Mouse (Mus musculus) hindbrain, embryonic 14.5 days (tissue): ENCODE measurements around the gene Cwc22. TPM values are rescaled to one million over a fixed set of nuclear protein-coding genes. Genes with fewer than 3 reads are reported as not detected.

ENCODE experiments used
- ATAC-seq: fragments of 200-750 bp; cut with Nextera tagmentation; 2 replicates; pipeline ENCODE4 v1.8.0; 2017; ENCODE audit warnings: moderate number of reproducible peaks, mild to moderate bottlenecking, moderate TSS enrichment, moderate library complexity; ENCODE audit not compliant: low FRiP score
- DNase-seq: peaks from one replicate; pipeline ENCODE4 v3.0.0-alpha.2; 2015; ENCODE audit warnings: low spot score
- H3K27ac ChIP-seq: fragments of 300-500 bp; sonication (generic); 2 replicates; pipeline ENCODE4 v1.5.1; 2014; ENCODE audit warnings: mild to moderate bottlenecking, moderate library complexity
- H3K27me3 ChIP-seq: fragments of 300-500 bp; sonication (generic); 2 replicates; pipeline ENCODE4 v1.6.1; 2014; ENCODE audit warnings: mild to moderate bottlenecking, low read length, mixed read lengths; ENCODE audit not compliant: control insufficient read depth, insufficient read depth
- H3K36me3 ChIP-seq: fragments of 300-500 bp; sonication (generic); replicated peaks from 2 replicates; pipeline ENCODE4 v1.6.1; 2014; ENCODE audit not compliant: control insufficient read depth, insufficient read depth
- H3K4me1 ChIP-seq: fragments of 300-500 bp; sonication (generic); replicated peaks from 2 replicates; pipeline ENCODE4 v1.6.1; 2014; ENCODE audit warnings: antibody characterized with exemption, low read length, mixed read lengths; ENCODE audit not compliant: control insufficient read depth, insufficient read depth
- H3K4me2 ChIP-seq: fragments of 300-500 bp; sonication (generic); replicated peaks from 2 replicates; pipeline ENCODE4 v1.6.1; 2014; ENCODE audit warnings: mild to moderate bottlenecking, moderate library complexity
- H3K4me3 ChIP-seq: fragments of 300-500 bp; sonication (generic); replicated peaks from 2 replicates; pipeline ENCODE4 v1.5.1; 2014; ENCODE audit warnings: mild to moderate bottlenecking, low read length
- H3K9ac ChIP-seq: fragments of 300-500 bp; sonication (generic); 2 replicates; pipeline ENCODE4 v1.6.1; 2014
- H3K9me3 ChIP-seq: fragments of 300-500 bp; sonication (generic); 2 replicates; pipeline ENCODE4 v1.6.1; 2016; ENCODE audit warnings: low read length; ENCODE audit not compliant: control insufficient read depth
- WGBS: fragments of 180-500 bp; shearing (Covaris S2); extraction: QIAGEN DNeasy Blood & Tissue Kit; methylation state at CpG from one replicate; pipeline ENCODE4 v1.1.7; 2014; 5-methylcytosine and 5-hydroxymethylcytosine counted together
- polyA plus RNA-seq: library from polyadenylated mRNA; unstranded; fragments of >200 nt; fragmentation: Nextera tagmentation; extraction: Ambion mirVana; gene quantifications from 2 replicates; pipeline ENCODE4 v1.2.1, GENCODE M21; 2014

Cwc22 gene
- polyA plus RNA-seq, 1 experiment from 2014 or later = 19.8 TPM

DNA sequence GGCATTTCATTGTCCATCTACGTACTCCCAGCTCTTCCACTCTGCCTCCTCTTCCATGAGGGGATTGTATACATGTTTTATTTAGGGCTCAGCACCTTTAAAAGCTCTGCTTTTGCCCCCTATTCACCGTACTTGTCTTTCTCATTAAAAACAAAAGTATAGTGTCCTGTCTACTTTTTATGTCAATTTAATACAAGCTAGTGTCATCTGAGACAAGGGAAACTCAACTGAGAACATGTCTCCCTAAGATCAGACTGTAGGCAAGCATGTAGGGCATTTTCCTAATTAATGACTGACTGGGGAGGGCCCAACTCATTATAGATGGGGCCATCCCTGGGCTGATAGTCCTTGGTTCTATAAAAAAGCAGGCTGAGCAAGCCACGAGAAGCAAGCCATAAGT lies 8.4 kb downstream of the Cwc22 start:
- ATAC-seq (no peak), DNase-seq (no peak)
- no peak overlapping the region for H3K9ac ChIP-seq
- no peak overlapping the region for H3K4me2 ChIP-seq
- H3K4me1 ChIP-seq = no peaks in the 10 kb centered on the region
- no peak overlapping the region for H3K27ac ChIP-seq
- WGBS = 94% methylated on average over 3 of the region's 3 CpGs
- H3K27me3 ChIP-seq = no peaks in the 10 kb centered on the region
- H3K9me3 ChIP-seq = no peaks in the 10 kb centered on the region
- H3K4me3 ChIP-seq = no peak overlapping the region
- H3K36me3 ChIP-seq = peaks cover 25% of the 10 kb centered on the region

GRCm38 (mm10) chr2:77934138-77934537 lies 12.0 kb downstream of the Cwc22 start:
- no peak overlapping the region for H3K9ac ChIP-seq
- no peak overlapping the region for H3K4me2 ChIP-seq
- H3K27me3 ChIP-seq = no peaks in the 10 kb centered on the region
- DNase-seq (no peak), ATAC-seq (no peak)
- no peak overlapping the region for H3K4me3 ChIP-seq
- peaks cover 58% of the 10 kb centered on the region for H3K36me3 ChIP-seq
- no peak overlapping the region for H3K27ac ChIP-seq
- H3K4me1 ChIP-seq = no peaks in the 10 kb centered on the region
- no peaks in the 10 kb centered on the region for H3K9me3 ChIP-seq
- WGBS = 90% methylated on average over 4 of the region's 4 CpGs

- WGBS = 67% methylated on average over 2 of the region's 2 CpGs
- ATAC-seq (no peak), DNase-seq (no peak)
- no peak overlapping the region for H3K9ac ChIP-seq
- H3K4me1 ChIP-seq = no peaks in the 10 kb centered on the region
- peaks cover 63% of the 10 kb centered on the region for H3K36me3 ChIP-seq
- no peaks in the 10 kb centered on the region for H3K27me3 ChIP-seq
- H3K4me2 ChIP-seq = no peak overlapping the region
- H3K4me3 ChIP-seq = no peak overlapping the region
- no peaks in the 10 kb centered on the region for H3K9me3 ChIP-seq
- no peak overlapping the region for H3K27ac ChIP-seq
Observed at GRCm38 (mm10) chr2:77933630-77934029, 12.5 kb downstream of the Cwc22 start.

- Histone ChIP-seq H3K36me3 (peaks cover 80% of the 10 kb centered on the region), H3K9ac (no peak overlapping the region), H3K4me1 (no peaks in the 10 kb centered on the region), H3K9me3 (no peaks in the 10 kb centered on the region), H3K4me2 (no peak overlapping the region), H3K4me3 (no peak overlapping the region), H3K27me3 (no peaks in the 10 kb centered on the region), H3K27ac (no peak overlapping the region)
- WGBS = 95% methylated on average over 1 of the region's 1 CpGs
- ATAC-seq = no peak
- no peak for DNase-seq
Observed at GRCm38 (mm10) chr2:77931958-77932357, 14.2 kb downstream of the Cwc22 start.

DNA sequence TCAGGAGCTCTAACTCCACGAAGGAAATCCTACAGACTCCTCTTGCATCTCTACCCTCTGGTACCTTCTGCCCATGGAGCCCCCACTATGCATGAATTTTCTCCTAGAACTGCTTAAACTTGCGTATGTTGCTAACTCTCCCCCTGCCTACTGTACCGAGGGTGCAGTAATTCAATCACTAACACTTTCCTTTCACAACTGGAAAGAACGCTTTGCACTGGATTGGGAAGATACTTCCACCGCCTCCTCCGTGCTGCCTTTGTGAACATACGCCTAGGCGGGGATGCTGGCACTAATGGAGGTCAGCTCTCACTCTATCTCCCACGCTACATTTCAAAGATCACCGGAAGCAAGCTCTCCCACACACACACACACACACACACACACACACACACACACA lies 17.8 kb downstream of the Cwc22 start:
- no peak overlapping the region for H3K9ac ChIP-seq
- no peak overlapping the region for H3K4me3 ChIP-seq
- H3K27me3 ChIP-seq = no peaks in the 10 kb centered on the region
- WGBS = 96% methylated on average over 10 of the region's 10 CpGs
- DNase-seq (no peak), ATAC-seq (no peak)
- no peaks in the 10 kb centered on the region for H3K9me3 ChIP-seq
- H3K4me1 ChIP-seq = no peaks in the 10 kb centered on the region
- H3K36me3 ChIP-seq = peaks cover 83% of the 10 kb centered on the region
- H3K4me2 ChIP-seq = no peak overlapping the region
- no peak overlapping the region for H3K27ac ChIP-seq

GRCm38 (mm10) chr2:77926468-77926867 lies 19.7 kb downstream of the Cwc22 start:
- no peak overlapping the region for H3K27ac ChIP-seq
- H3K27me3 ChIP-seq = no peaks in the 10 kb centered on the region
- ATAC-seq (no peak), DNase-seq (no peak)
- H3K9ac ChIP-seq = no peak overlapping the region
- no peaks in the 10 kb centered on the region for H3K9me3 ChIP-seq
- no peaks in the 10 kb centered on the region for H3K4me1 ChIP-seq
- peaks cover 74% of the 10 kb centered on the region for H3K36me3 ChIP-seq
- WGBS = 89% methylated on average over 7 of the region's 7 CpGs
- no peak overlapping the region for H3K4me2 ChIP-seq
- no peak overlapping the region for H3K4me3 ChIP-seq

DNA sequence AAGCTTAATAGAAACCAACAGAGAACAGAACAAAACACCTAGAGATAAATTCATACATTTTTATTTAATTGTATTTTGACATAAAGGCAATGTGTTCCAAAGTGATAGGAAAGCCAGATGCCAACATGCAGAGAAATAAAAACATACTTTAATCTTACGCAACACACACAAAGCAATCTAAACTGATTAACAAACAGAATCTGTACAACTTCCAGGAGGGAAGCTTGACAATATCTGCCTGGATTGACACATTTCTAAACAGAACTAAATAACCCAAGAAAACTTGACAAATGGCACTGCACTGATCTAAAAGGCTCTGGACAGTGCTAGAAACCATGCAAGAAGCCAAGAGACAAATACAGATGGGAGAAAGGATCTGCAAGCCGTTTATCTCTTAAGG lies 20.2 kb downstream of the Cwc22 start:
- Histone ChIP-seq H3K4me3 (no peak overlapping the region), H3K4me1 (no peaks in the 10 kb centered on the region), H3K36me3 (peaks cover 73% of the 10 kb centered on the region), H3K27me3 (no peaks in the 10 kb centered on the region), H3K9me3 (no peaks in the 10 kb centered on the region), H3K4me2 (no peak overlapping the region), H3K27ac (no peak overlapping the region), H3K9ac (no peak overlapping the region)
- no peak for DNase-seq
- 97% methylated on average over 2 of the region's 2 CpGs for WGBS
- ATAC-seq = no peak

DNA sequence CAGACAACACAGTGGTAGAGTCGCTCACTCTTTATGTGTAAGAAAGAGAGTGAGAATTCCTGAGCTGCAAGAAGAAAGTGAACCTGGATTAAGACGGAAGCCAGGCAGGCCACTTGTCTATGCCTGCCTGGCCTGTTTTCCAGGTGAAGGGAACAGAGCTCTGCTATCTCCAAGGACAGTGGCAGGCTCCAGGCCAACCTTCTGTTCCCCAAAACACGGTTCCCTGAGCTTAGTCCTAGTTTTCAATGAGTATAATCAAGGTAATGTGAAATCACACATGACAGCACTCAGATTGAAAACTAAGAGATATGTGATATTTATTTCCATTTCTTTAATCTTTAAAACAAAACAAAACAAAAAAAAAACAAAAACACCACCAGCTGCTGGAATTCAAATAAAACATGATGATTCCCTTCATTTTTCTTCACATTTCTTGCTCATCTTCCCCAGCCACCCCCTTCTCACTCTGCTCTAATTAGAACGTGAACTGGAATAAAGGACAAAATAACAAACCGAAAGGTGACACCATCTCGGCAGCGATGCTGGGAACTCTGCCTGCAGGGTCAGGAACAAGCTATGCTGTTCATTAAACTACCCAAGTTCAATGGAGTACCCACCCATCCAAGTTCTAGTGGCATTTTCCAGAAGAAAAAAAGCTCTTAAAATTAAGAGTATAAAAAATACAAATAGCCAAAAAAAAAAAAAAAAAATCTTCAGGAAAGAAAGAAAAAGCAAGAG lies 20.8 kb downstream of the Cwc22 start:
- Histone ChIP-seq H3K4me2 (no peak overlapping the region), H3K36me3 (peaks cover 73% of the 10 kb centered on the region), H3K9ac (no peak overlapping the region), H3K27me3 (no peaks in the 10 kb centered on the region), H3K27ac (no peak overlapping the region), H3K4me3 (no peak overlapping the region), H3K9me3 (no peaks in the 10 kb centered on the region), H3K4me1 (no peaks in the 10 kb centered on the region)
- ATAC-seq = no peak
- WGBS = 86% methylated on average over 7 of the region's 7 CpGs
- DNase-seq = no peak

GRCm38 (mm10) chr2:77924003-77924402 lies 22.2 kb downstream of the Cwc22 start:
- H3K4me1 ChIP-seq = no peaks in the 10 kb centered on the region
- ATAC-seq (no peak), DNase-seq (no peak)
- no peaks in the 10 kb centered on the region for H3K27me3 ChIP-seq
- H3K4me3 ChIP-seq = no peak overlapping the region
- H3K9ac ChIP-seq = no peak overlapping the region
- peaks cover 66% of the 10 kb centered on the region for H3K36me3 ChIP-seq
- no peaks in the 10 kb centered on the region for H3K9me3 ChIP-seq
- H3K4me2 ChIP-seq = no peak overlapping the region
- no peak overlapping the region for H3K27ac ChIP-seq
- WGBS = 94% methylated on average over 3 of the region's 3 CpGs

- Histone ChIP-seq H3K36me3 (peaks cover 64% of the 10 kb centered on the region), H3K9me3 (no peaks in the 10 kb centered on the region), H3K27me3 (no peaks in the 10 kb centered on the region), H3K4me1 (no peaks in the 10 kb centered on the region), H3K9ac (no peak overlapping the region), H3K4me2 (no peak overlapping the region), H3K4me3 (no peak overlapping the region), H3K27ac (no peak overlapping the region)
- ATAC-seq = no peak
- DNase-seq = no peak
- 96% methylated on average over 8 of the region's 8 CpGs for WGBS
Observed at GRCm38 (mm10) chr2:77923182-77923581, 23.0 kb downstream of the Cwc22 start.
